Mouse (Mus musculus): ENCODE measurements around the gene Huwe1. TPM values are rescaled to one million over a fixed set of nuclear protein-coding genes. Genes with fewer than 3 reads are reported as not detected.

Huwe1 gene
- polyA plus RNA-seq, 1 experiment = 102 TPM

DNA sequence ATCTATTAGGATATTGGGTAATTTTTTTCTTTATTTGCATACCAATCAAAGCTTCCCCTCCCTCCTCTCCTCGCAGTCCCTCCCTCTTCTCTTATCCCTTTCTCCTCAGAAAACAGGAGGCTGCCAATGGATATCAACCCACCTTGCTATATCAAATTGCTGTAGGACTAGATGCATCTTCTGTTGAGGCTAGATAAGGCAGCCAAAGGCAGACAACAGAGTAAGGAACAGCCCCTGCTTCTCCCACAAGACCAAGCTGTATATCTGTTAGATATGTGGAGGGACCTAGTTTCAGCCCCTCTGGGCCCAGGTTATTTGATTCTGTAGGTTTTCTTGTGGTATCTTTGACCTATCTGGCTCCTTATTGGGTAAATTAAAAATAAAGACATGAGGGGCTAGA lies 110.1 kb downstream of the Huwe1 start:
- TF ChIP-seq POLR2A (IDR thresholded peaks at IDR 0.05; ENCODE audit: borderline replicate concordance, insufficient read depth, low read length) (no peak), CTCF (IDR thresholded peaks at IDR 0.05; ENCODE audit: borderline replicate concordance, insufficient read depth, low read depth, low read length) (no peak)
- Histone ChIP-seq H3K27ac (ENCODE audit: insufficient read depth, low read length) (no peak overlapping the region), H3K4me1 (ENCODE audit: control insufficient read depth, insufficient read depth, low read length) (no peaks in the 10 kb centered on the region), H3K27me3 (ENCODE audit: control insufficient read depth, insufficient read depth, low read length) (no peaks in the 10 kb centered on the region), H3K4me3 (replicated peaks; ENCODE audit: insufficient read depth, low read depth, low read length) (no peak overlapping the region)
- DNase-seq = no peak
- 87% methylated on average over 1 of the region's 1 CpGs for WGBS

DNA sequence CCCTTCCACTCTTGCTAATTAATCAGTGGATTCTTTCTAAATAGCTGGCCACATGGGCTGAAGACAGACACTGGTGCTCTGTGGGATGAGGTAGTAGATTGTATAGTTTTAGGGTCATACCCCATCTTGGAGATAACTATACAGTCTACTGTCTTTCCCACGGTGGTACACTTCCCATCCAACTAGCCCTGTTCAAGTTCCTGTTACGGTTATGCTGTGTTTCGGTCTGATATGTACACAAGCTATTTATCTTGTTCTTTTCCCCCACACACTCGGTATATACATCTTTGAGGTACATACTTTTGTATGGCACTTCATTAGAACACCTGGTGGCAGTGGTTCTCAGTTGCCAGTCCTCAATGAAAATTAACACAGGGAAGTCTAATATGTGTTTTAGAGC lies 111.7 kb downstream of the Huwe1 start:
- H3K27me3 ChIP-seq (ENCODE audit: control insufficient read depth, insufficient read depth, low read length) = no peaks in the 10 kb centered on the region
- no peak overlapping the region for H3K4me3 ChIP-seq (replicated peaks; ENCODE audit: insufficient read depth, low read depth, low read length)
- TF ChIP-seq POLR2A (IDR thresholded peaks at IDR 0.05; ENCODE audit: borderline replicate concordance, insufficient read depth, low read length) (no peak), CTCF (IDR thresholded peaks at IDR 0.05; ENCODE audit: borderline replicate concordance, insufficient read depth, low read depth, low read length) (no peak)
- H3K27ac ChIP-seq (ENCODE audit: insufficient read depth, low read length) = no peak overlapping the region
- DNase-seq = no peak
- no peaks in the 10 kb centered on the region for H3K4me1 ChIP-seq (ENCODE audit: control insufficient read depth, insufficient read depth, low read length)
- WGBS = 87% methylated on average over 4 of the region's 4 CpGs

DNA sequence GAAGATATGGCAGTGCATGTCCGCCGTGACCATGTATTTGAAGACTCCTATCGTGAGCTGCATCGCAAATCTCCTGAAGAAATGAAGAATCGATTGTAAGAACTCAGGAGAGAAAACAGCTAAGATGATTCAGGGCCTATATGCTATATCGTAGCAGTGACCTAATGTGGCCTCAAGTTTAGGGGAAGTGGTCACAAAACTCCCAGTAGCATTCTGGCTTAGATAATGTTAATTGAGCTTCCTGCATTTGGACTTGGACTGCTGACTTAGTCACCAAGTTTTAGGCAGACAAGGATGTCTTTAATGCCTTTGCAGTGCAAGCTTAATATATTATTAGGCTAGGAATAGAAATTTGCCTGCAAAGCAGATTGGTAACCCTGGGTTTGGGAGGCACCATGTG lies 128.8 kb downstream of the Huwe1 start:
- Histone ChIP-seq H3K27me3 (ENCODE audit: control insufficient read depth, insufficient read depth, low read length) (no peaks in the 10 kb centered on the region), H3K4me1 (ENCODE audit: control insufficient read depth, insufficient read depth, low read length) (no peaks in the 10 kb centered on the region), H3K4me3 (replicated peaks; ENCODE audit: insufficient read depth, low read depth, low read length) (no peak overlapping the region), H3K27ac (ENCODE audit: insufficient read depth, low read length) (no peak overlapping the region)
- no peak for DNase-seq
- TF ChIP-seq POLR2A (IDR thresholded peaks at IDR 0.05; ENCODE audit: borderline replicate concordance, insufficient read depth, low read length) (no peak), CTCF (IDR thresholded peaks at IDR 0.05; ENCODE audit: borderline replicate concordance, insufficient read depth, low read depth, low read length) (no peak)
- WGBS = 94% methylated on average over 6 of the region's 6 CpGs

DNA sequence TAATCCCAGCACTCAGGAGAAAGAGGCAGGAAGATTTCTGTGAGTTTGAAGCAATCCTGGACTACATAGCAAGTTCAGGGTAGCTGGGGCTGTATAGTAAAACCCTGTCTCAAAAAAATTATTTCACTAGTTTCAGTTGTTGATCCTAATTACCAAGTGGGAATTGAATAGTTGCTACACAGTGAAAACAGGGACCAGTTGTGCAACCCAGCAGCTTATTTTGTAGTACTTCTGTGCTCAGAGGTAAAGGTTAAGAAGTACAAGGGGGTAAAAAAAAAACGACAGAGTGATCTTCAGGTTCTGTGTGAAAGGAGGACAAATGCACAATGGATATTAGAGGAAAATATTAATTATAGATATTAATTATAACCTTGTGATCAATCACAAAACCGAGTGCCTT lies 138.2 kb downstream of the Huwe1 start:
- no peak overlapping the region for H3K27ac ChIP-seq (ENCODE audit: insufficient read depth, low read length)
- H3K4me1 ChIP-seq (ENCODE audit: control insufficient read depth, insufficient read depth, low read length) = no peaks in the 10 kb centered on the region
- no peak for TF ChIP-seq CTCF (IDR thresholded peaks at IDR 0.05; ENCODE audit: borderline replicate concordance, insufficient read depth, low read depth, low read length)
- no peak for TF ChIP-seq POLR2A (IDR thresholded peaks at IDR 0.05; ENCODE audit: borderline replicate concordance, insufficient read depth, low read length)
- H3K27me3 ChIP-seq (ENCODE audit: control insufficient read depth, insufficient read depth, low read length) = no peaks in the 10 kb centered on the region
- H3K4me3 ChIP-seq (replicated peaks; ENCODE audit: insufficient read depth, low read depth, low read length) = no peak overlapping the region
- no peak for DNase-seq
- 79% methylated on average over 2 of the region's 2 CpGs for WGBS

DNA sequence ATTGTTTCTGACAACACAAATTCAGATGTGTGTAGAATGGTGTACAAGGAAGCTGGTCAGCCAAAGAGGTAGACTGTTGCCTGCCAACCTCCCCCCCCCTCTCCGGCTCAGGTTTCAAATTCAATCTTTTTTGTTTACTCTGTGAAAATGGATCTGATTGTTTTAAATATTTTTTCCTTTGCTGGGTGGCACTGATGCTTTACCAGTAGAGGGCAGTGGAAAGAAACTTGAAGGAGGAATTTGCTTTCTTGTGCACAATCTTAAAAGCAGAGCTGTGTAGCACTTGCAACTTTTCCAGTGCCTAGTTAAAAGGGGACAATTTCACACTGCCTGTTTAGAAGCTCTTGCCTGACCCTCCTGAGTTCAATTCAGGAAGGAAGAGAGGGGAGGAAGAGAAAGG lies 146.4 kb downstream of the Huwe1 start:
- Histone ChIP-seq H3K4me1 (ENCODE audit: control insufficient read depth, insufficient read depth, low read length) (no peaks in the 10 kb centered on the region), H3K27ac (ENCODE audit: insufficient read depth, low read length) (no peak overlapping the region), H3K4me3 (replicated peaks; ENCODE audit: insufficient read depth, low read depth, low read length) (no peak overlapping the region), H3K27me3 (ENCODE audit: control insufficient read depth, insufficient read depth, low read length) (no peaks in the 10 kb centered on the region)
- WGBS = 29% methylated on average over 1 of the region's 1 CpGs
- no peak for DNase-seq
- TF ChIP-seq CTCF (IDR thresholded peaks at IDR 0.05; ENCODE audit: borderline replicate concordance, insufficient read depth, low read depth, low read length) (peak; percentile 12; the same call in 1 of the 2 replicates), POLR2A (IDR thresholded peaks at IDR 0.05; ENCODE audit: borderline replicate concordance, insufficient read depth, low read length) (no peak)

DNA sequence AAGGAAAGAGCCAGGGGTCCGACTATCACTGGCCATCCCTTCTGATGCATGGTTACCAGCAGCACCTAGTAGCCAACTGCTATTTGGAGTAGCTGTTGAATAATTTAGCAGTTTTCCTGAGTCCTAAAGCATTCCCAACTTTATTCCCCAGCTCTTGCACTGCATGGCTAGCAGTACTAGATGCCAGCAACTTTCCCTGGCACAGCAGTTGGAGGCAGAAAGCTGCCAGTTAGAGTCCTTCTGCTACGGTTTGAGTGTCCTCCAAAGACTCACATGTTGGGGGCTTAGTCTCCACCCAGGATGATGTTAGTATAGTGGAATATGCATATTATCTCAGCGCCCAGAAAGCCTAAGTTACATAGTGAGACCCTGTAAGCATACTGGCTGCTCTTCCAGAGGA lies 147.2 kb downstream of the Huwe1 start:
- no peaks in the 10 kb centered on the region for H3K27me3 ChIP-seq (ENCODE audit: control insufficient read depth, insufficient read depth, low read length)
- TF ChIP-seq CTCF (IDR thresholded peaks at IDR 0.05; ENCODE audit: borderline replicate concordance, insufficient read depth, low read depth, low read length) = no peak
- no peak for TF ChIP-seq POLR2A (IDR thresholded peaks at IDR 0.05; ENCODE audit: borderline replicate concordance, insufficient read depth, low read length)
- no peak overlapping the region for H3K27ac ChIP-seq (ENCODE audit: insufficient read depth, low read length)
- DNase-seq = no peak
- H3K4me1 ChIP-seq (ENCODE audit: control insufficient read depth, insufficient read depth, low read length) = no peaks in the 10 kb centered on the region
- 44% methylated on average over 3 of the region's 3 CpGs for WGBS
- H3K4me3 ChIP-seq (replicated peaks; ENCODE audit: insufficient read depth, low read depth, low read length) = no peak overlapping the region

DNA sequence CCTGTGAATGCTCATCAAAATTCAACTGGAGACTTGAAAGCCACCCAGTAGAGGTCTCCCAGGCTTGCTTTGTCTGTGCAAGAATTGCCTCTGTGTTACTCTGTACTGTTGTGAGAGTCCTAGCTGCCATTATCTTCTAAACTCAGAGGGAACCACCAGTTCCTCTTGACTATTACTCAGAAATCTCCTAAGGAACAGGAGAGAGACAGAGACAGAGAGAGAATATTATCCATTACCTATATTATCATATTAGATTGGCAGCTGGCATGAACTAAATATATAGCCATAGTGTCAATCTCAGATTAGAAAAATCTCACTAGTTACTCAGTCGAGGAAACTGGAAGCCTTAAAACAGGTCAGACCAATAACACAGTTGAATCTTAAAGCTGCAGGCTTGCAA lies 149.6 kb downstream of the Huwe1 start:
- no peak for DNase-seq
- H3K4me3 ChIP-seq (replicated peaks; ENCODE audit: insufficient read depth, low read depth, low read length) = no peak overlapping the region
- no peak for TF ChIP-seq POLR2A (IDR thresholded peaks at IDR 0.05; ENCODE audit: borderline replicate concordance, insufficient read depth, low read length)
- TF ChIP-seq CTCF (IDR thresholded peaks at IDR 0.05; ENCODE audit: borderline replicate concordance, insufficient read depth, low read depth, low read length) = no peak
- 47% methylated on average over 1 of the region's 1 CpGs for WGBS
- H3K27ac ChIP-seq (ENCODE audit: insufficient read depth, low read length) = no peak overlapping the region
- H3K27me3 ChIP-seq (ENCODE audit: control insufficient read depth, insufficient read depth, low read length) = no peaks in the 10 kb centered on the region
- no peaks in the 10 kb centered on the region for H3K4me1 ChIP-seq (ENCODE audit: control insufficient read depth, insufficient read depth, low read length)

DNA sequence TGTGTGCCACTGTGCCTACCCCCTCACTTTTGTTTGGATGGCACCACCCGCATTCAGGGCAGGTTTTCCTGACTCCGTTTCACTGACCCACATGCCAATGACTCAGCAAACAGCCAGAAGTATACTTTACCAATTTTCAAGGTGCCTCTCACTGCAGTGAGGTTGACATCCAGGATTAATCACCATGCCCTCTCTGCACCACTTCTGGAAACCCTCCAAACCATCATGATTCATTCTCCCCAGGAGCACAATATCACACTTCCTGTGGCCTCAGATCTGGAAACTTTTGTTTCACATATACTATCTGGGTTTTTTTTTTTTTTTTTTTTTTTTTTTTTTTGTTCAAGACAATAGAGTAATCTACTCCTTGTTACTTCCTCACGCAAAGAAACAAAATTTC lies 150.6 kb downstream of the Huwe1 start:
- Histone ChIP-seq H3K4me3 (replicated peaks; ENCODE audit: insufficient read depth, low read depth, low read length) (no peak overlapping the region), H3K27me3 (ENCODE audit: control insufficient read depth, insufficient read depth, low read length) (no peaks in the 10 kb centered on the region), H3K27ac (ENCODE audit: insufficient read depth, low read length) (no peak overlapping the region), H3K4me1 (ENCODE audit: control insufficient read depth, insufficient read depth, low read length) (no peaks in the 10 kb centered on the region)
- 60% methylated on average over 3 of the region's 3 CpGs for whole genome bisulfite sequencing
- DNase-seq = no peak
- TF ChIP-seq POLR2A (IDR thresholded peaks at IDR 0.05; ENCODE audit: borderline replicate concordance, insufficient read depth, low read length) (no peak), CTCF (IDR thresholded peaks at IDR 0.05; ENCODE audit: borderline replicate concordance, insufficient read depth, low read depth, low read length) (no peak)

Other genes starting within 250 kb of the Huwe1 start
- gene Hsd17b10, start 201.0 kb downstream of the Huwe1 start, polyA plus RNA-seq (2012; rRNA removed) = 37.4 and 40.6 TPM in 2 replicates
- 0.54 and 0.68 TPM in 2 replicates for gene Ribc1, start 215.5 kb downstream of the Huwe1 start, polyA plus RNA-seq (2012; rRNA removed)
- 59.9 and 61.2 TPM in 2 replicates for gene Smc1a, start 215.6 kb downstream of the Huwe1 start, polyA plus RNA-seq (2012; rRNA removed)